ENCODE assay signal across 8 mouse cellular contexts in the genomic region with DNA sequence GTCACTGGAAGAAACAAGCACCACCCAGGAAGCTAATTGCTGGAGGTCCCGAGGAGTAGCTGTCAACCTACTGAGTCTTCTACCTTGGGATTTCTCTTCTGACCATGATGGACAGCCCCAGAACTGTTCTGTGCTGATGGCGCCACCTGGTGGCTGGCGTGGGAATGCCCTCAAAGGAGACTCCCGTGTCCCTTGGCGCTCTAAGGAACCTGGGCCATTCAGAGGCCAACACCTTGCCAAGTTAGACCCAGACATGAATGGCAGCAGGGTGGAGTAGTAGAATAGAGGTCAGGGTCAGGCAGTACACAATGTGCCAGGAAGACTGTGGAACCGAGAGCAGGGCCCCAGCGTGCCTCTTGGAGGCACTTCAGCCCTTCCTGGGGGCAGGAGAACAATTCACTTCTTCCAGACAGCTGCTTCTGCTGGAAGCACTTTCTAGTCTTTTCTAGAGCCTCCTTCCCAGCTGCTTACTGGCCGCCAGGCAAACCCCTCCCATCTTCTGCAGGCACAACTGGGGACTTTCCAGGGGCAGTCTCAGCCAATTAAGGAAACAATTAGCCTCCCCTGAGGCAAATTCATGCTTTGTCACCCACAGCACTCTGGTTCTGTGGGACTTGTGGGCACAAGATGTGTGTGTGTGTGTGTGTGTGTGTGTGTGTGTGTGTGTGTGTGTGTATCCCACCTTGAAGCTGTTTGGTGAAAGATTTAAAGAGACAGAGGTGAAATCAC. TPM values are rescaled to one million over a fixed set of nuclear protein-coding genes. Genes with fewer than 3 reads are reported as not detected.
DNase-seq lines count a peak whose midpoint lies in the region; ATAC-seq and TF ChIP-seq lines count a peak whose summit lies in the region.

No protein-coding gene starts in this region.

- no peak overlapping the region for H3K4me3 ChIP-seq in G1E (ENCODE audit: low read depth, low read length)
- no peak overlapping the region for H3K4me3 ChIP-seq in forebrain, embryonic 11.5 days (ENCODE audit: low read depth, low read length)
- H3K4me3 ChIP-seq in layer of hippocampus, adult 2 months: no peak overlapping the region

- DNase-seq in G1E (ENCODE audit: low spot score): peak; percentile 65
- peak; percentile 48 for DNase-seq in c-Kit-positive CD71-positive TER-119-negative erythroid progenitor cells, embryonic 14.5 days (ENCODE audit: low read depth)
- peak; percentile 94 for DNase-seq in forebrain, embryonic 11.5 days (ENCODE audit: low spot score)
- peak; percentile 94 to 96 for DNase-seq in heart, postnatal 14 days
- peak; percentile 82 to 94 for DNase-seq in layer of hippocampus, adult 2 months (ENCODE audit: low spot score in 2 of 2)
- DNase-seq in lung, postnatal 10 days: peak; percentile 91
- peak; percentile 90 for DNase-seq in right cerebral cortex, postnatal 14 days
- DNase-seq in urinary bladder, postnatal 25 days (ENCODE audit: low spot score): peak; percentile 94

- 3% methylated on average over 8 of the region's 8 CpGs for WGBS in forebrain, embryonic 11.5 days

- H3K36me3 ChIP-seq in G1E (replicated peaks): no peaks in the 10 kb centered on the region
- no peaks in the 10 kb centered on the region for H3K36me3 ChIP-seq in forebrain, embryonic 11.5 days (ENCODE audit: control insufficient read depth, insufficient read depth, low read length)

- peaks cover 31% of the 10 kb centered on the region for H3K27me3 ChIP-seq in G1E (ENCODE audit: insufficient read depth, low read length)
- H3K27me3 ChIP-seq in forebrain, embryonic 11.5 days (ENCODE audit: control insufficient read depth, insufficient read depth, low read length): peaks cover 6% of the 10 kb centered on the region; the same call in 1 of the 2 replicates

- H3K4me2 ChIP-seq in forebrain, embryonic 11.5 days (ENCODE audit: low read depth, low read length, severe bottlenecking): no peak overlapping the region

- H3K4me1 ChIP-seq in G1E (ENCODE audit: insufficient read depth, low read depth, low read length): peaks cover 16% of the 10 kb centered on the region
- H3K4me1 ChIP-seq in forebrain, embryonic 11.5 days (replicated peaks; ENCODE audit: control insufficient read depth, insufficient read depth, low read length): peaks cover 16% of the 10 kb centered on the region

- ATAC-seq in G1E (ENCODE audit: extremely low read depth, insufficient number of reproducible peaks, low FRiP score, poor library complexity, severe bottlenecking): no peak
- ATAC-seq in forebrain, embryonic 11.5 days (replicated peaks; ENCODE audit: low FRiP score): peak; percentile 37

- peak; percentile 94 for TF ChIP-seq CTCF in G1E (IDR thresholded peaks at IDR 0.05; ENCODE audit: low read depth, low read length)
- peak; percentile 100 for TF ChIP-seq CTCF in layer of hippocampus, adult 2 months (conservative IDR thresholded peaks at IDR 0.05)

- no peak overlapping the region for H3K9ac ChIP-seq in forebrain, embryonic 11.5 days (ENCODE audit: low read length)

- H3K9me3 ChIP-seq in G1E (replicated peaks): no peaks in the 10 kb centered on the region
- no peaks in the 10 kb centered on the region for H3K9me3 ChIP-seq in forebrain, embryonic 11.5 days (ENCODE audit: control insufficient read depth, low read length)

- H3K27ac ChIP-seq in forebrain, embryonic 11.5 days (ENCODE audit: low read depth, low read length): 0 out of 2 replicates have a peak overlapping the region, but pooled peaks have one; percentile 43
- H3K27ac ChIP-seq in layer of hippocampus, adult 2 months: no peak overlapping the region

- intact Hi-C loops in heart, postnatal 14 days (cut with DNase I): loop anchor here (1.0 to 5.0 kb wide), 5 partner anchors 74 to 233 kb away; no protein-coding TSS in a partner anchor

RNA-seq across cellular contexts. Expression of gene Nfam1, which starts 4.8 kb away (rescaled TPM):
- total RNA-seq in G1E (2014; fragmentation: Nextera tagmentation): not detected in 2 replicates
- total RNA-seq in G1E (2017): 0.60 and 0.81 TPM in 2 replicates
- 0.03 and 0.09 TPM in 2 replicates for polyA plus RNA-seq in G1E (2012)
- 1.7 and 2.9 TPM in 2 replicates for polyA plus RNA-seq in forebrain, embryonic 11.5 days (2014; fragmentation: Nextera tagmentation; extraction: Ambion mirVana)
- total RNA-seq in heart, postnatal 14 days (2021): 1 to 10 TPM; 2.2 to 2.4 TPM
- total RNA-seq in layer of hippocampus, adult 2 months (2021): 1 to 10 TPM; 1.9 to 2.8 TPM

RNA-seq across cellular contexts. Expression of gene Tcf20, which starts 50.2 kb away (rescaled TPM):
- 126 and 146 TPM in 2 replicates for total RNA-seq in G1E (2014; fragmentation: Nextera tagmentation)
- total RNA-seq in G1E (2017): 116 and 128 TPM in 2 replicates
- 24.2 and 26.1 TPM in 2 replicates for polyA plus RNA-seq in G1E (2012)
- 12.1 and 12.6 TPM in 2 replicates for polyA plus RNA-seq in forebrain, embryonic 11.5 days (2014; fragmentation: Nextera tagmentation; extraction: Ambion mirVana)
- 10 to 100 TPM; 49.9 to 59.1 TPM for total RNA-seq in heart, postnatal 14 days (2021)
- total RNA-seq in layer of hippocampus, adult 2 months (2021): 100 to 1,000 TPM; 219 to 230 TPM

RNA-seq across cellular contexts. Expression of gene Serhl, which starts 51.4 kb away (rescaled TPM):
- 25.4 and 40.5 TPM in 2 replicates for total RNA-seq in G1E (2014; fragmentation: Nextera tagmentation)
- total RNA-seq in G1E (2017): 29.5 and 32.7 TPM in 2 replicates
- 2.3 and 3.1 TPM in 2 replicates for polyA plus RNA-seq in G1E (2012)
- 46.0 and 47.3 TPM in 2 replicates for polyA plus RNA-seq in forebrain, embryonic 11.5 days (2014; fragmentation: Nextera tagmentation; extraction: Ambion mirVana)
- 10 to 100 TPM; 48.1 to 49.4 TPM for total RNA-seq in heart, postnatal 14 days (2021)
- total RNA-seq in layer of hippocampus, adult 2 months (2021): 10 to 100 TPM in 1 of 2 experiments, 1 to 10 TPM in 1; 7.1 to 11.8 TPM
